Mouse (Mus musculus) heart, embryonic 11.5 days (tissue): ENCODE measurements around the gene Nxf3. TPM values are rescaled to one million over a fixed set of nuclear protein-coding genes. Genes with fewer than 3 reads are reported as not detected.
"Not testable (repeated sequence)": the region's sequence is repeated elsewhere in the genome, so short reads cannot be mapped to it uniquely, and the experiment has no call there.

Source experiments
- ATAC-seq: fragments of 200-750 bp; cut with Nextera tagmentation; replicated peaks from 2 replicates; pipeline ENCODE4 v1.8.0; 2017; ENCODE audit warnings: moderate library complexity; ENCODE audit not compliant: insufficient number of reproducible peaks, low FRiP score, low TSS enrichment
- H3K27ac ChIP-seq: fragments of 300-500 bp; sonication (generic); 2 replicates; pipeline ENCODE4 v1.5.1; 2014; ENCODE audit warnings: mild to moderate bottlenecking, low read depth, low read length
- H3K27me3 ChIP-seq: fragments of 300-500 bp; sonication (generic); 2 replicates; pipeline ENCODE4 v1.6.1; 2014; ENCODE audit warnings: mild to moderate bottlenecking, low read length, mixed read lengths; ENCODE audit not compliant: control insufficient read depth, insufficient read depth
- H3K36me3 ChIP-seq: fragments of 300-500 bp; sonication (generic); 2 replicates; pipeline ENCODE4 v1.6.1; 2014; ENCODE audit warnings: mild to moderate bottlenecking, low read length, moderate library complexity, mixed read lengths; ENCODE audit not compliant: control insufficient read depth, insufficient read depth
- H3K4me1 ChIP-seq: fragments of 300-500 bp; sonication (generic); 2 replicates; pipeline ENCODE4 v1.6.1; 2014; ENCODE audit warnings: low read length; ENCODE audit not compliant: control insufficient read depth, insufficient read depth
- H3K4me2 ChIP-seq: fragments of 300-500 bp; sonication (generic); 2 replicates; pipeline ENCODE4 v1.6.1; 2014; ENCODE audit warnings: mild to moderate bottlenecking, moderate library complexity
- H3K4me3 ChIP-seq: fragments of 300-500 bp; sonication (generic); 2 replicates; pipeline ENCODE4 v1.5.1; 2014; ENCODE audit warnings: low read depth, low read length
- H3K9ac ChIP-seq: fragments of 300-500 bp; sonication (generic); 2 replicates; pipeline ENCODE4 v1.6.1; 2014; ENCODE audit warnings: mild to moderate bottlenecking, low read depth, low read length, moderate library complexity
- H3K9me3 ChIP-seq: fragments of 300-500 bp; sonication (generic); replicated peaks from 2 replicates; pipeline ENCODE4 v1.6.1; 2016; ENCODE audit warnings: low read length; ENCODE audit not compliant: control insufficient read depth
- WGBS: fragments of 180-500 bp; shearing (Covaris S2); extraction: QIAGEN DNeasy Blood & Tissue Kit; methylation state at CpG from one replicate; pipeline ENCODE4 v1.1.7; 2014; ENCODE audit not compliant: insufficient replicate concordance; 5-methylcytosine and 5-hydroxymethylcytosine counted together
- polyA plus RNA-seq: library from polyadenylated mRNA; unstranded; fragments of >200 nt; fragmentation: Nextera tagmentation; extraction: Ambion mirVana; gene quantifications from 2 replicates; pipeline ENCODE4 v1.2.1, GENCODE M21; 2014

Nxf3 gene
- polyA plus RNA-seq, 1 experiment from 2014 or later: 0.53 TPM

DNA sequence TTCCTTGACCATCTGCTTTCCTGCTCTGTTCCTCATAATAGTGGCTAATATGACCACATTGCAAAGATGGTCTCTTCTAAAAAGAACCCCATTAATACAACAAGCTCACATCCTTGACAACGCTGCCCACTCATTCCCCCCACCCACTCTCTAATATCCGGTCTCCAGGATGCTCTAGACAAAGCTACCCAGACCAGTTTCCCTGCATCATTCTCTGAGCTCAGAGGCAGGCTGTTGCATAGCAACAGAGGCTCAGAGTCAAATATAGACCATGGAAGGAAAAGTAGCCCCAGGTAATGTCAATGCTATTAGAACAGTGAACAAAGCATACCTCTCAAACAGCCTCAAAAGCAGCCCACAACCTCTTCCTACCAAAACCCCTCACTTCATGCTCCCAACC lies 9.4 kb upstream of the Nxf3 start:
- Histone ChIP-seq H3K9me3 (no peaks in the 10 kb centered on the region), H3K9ac (no peak overlapping the region), H3K27me3 (no peaks in the 10 kb centered on the region), H3K36me3 (no peaks in the 10 kb centered on the region), H3K27ac (no peak overlapping the region), H3K4me1 (no peaks in the 10 kb centered on the region), H3K4me2 (no peak overlapping the region), H3K4me3 (no peak overlapping the region)
- no peak for ATAC-seq
- 69% methylated on average over 2 of the region's 2 CpGs for WGBS

- H3K4me3 ChIP-seq: no peak overlapping the region
- no peaks in the 10 kb centered on the region for H3K9me3 ChIP-seq
- no peak overlapping the region for H3K9ac ChIP-seq
- H3K27ac ChIP-seq: no peak overlapping the region
- H3K4me2 ChIP-seq: no peak overlapping the region
- H3K27me3 ChIP-seq: no peaks in the 10 kb centered on the region
- no peaks in the 10 kb centered on the region for H3K4me1 ChIP-seq
- WGBS: 38% methylated on average over 2 of the region's 2 CpGs
- H3K36me3 ChIP-seq: no peaks in the 10 kb centered on the region
- no peak for ATAC-seq
Measured at GRCm38 (mm10) chrX:136092497-136093279, 7.6 kb upstream of the Nxf3 start.

DNA sequence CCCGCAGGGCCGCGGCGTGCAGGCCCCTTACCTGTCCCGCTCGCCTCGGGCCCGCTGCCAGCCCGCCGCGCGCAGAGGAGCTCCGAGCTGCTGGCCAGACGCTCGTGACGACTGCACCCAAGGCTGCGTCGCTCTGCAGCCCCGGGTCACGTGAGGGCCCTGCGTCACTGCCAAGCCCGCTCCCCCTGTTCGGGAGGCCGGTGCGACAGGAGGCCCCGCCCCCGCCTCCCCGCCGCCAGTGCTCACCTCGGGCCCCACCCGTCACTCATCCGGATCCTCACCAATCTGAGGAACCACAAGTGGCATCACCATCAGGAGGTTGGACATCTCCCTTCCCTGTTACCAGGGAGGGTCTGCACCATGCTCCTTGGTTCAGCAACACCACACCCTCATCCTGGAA lies 17.0 kb downstream of the Nxf3 start, which contains the start of gene Bex2:
Gene Bex2 (minus strand): TSS at position 217 of the 400 bp plus-strand sequence.
- not testable (repeated sequence) for H3K9ac ChIP-seq, H3K36me3 ChIP-seq, H3K4me1 ChIP-seq, H3K27me3 ChIP-seq, H3K27ac ChIP-seq, H3K9me3 ChIP-seq
- H3K4me3 ChIP-seq: peak within 1 kb of the TSS; percentile 32
- peak within 1 kb of the TSS; percentile 59 for H3K4me2 ChIP-seq
- no CpG with 5 or more reads among the region's 32 CpGs for WGBS
- ATAC-seq: peak; percentile 95

GRCm38 (mm10) chrX:136067201-136067991 lies 17.7 kb downstream of the Nxf3 start:
- not testable (repeated sequence) for H3K27ac ChIP-seq, H3K27me3 ChIP-seq, H3K36me3 ChIP-seq, ATAC-seq, H3K4me1 ChIP-seq, H3K9me3 ChIP-seq, H3K9ac ChIP-seq
- Histone ChIP-seq H3K4me3 (peak overlapping the region; percentile 32), H3K4me2 (peak overlapping the region; percentile 59)
- 12% methylated on average over 11 of the region's 48 CpGs for WGBS

GRCm38 (mm10) chrX:136060698-136061097 lies 24.4 kb downstream of the Nxf3 start:
- no peak for ATAC-seq
- Histone ChIP-seq H3K36me3 (no peaks in the 10 kb centered on the region), H3K4me1 (no peaks in the 10 kb centered on the region), H3K4me3 (no peak overlapping the region), H3K9me3 (no peaks in the 10 kb centered on the region), H3K4me2 (no peak overlapping the region), H3K27me3 (no peaks in the 10 kb centered on the region), H3K9ac (no peak overlapping the region), H3K27ac (no peak overlapping the region)
- 75% methylated on average over 1 of the region's 1 CpGs for WGBS

GRCm38 (mm10) chrX:136051219-136051618 lies 33.8 kb downstream of the Nxf3 start:
- ATAC-seq: no peak
- Histone ChIP-seq H3K9me3 (no peaks in the 10 kb centered on the region), H3K9ac (no peak overlapping the region), H3K4me1 (no peaks in the 10 kb centered on the region), H3K27me3 (no peaks in the 10 kb centered on the region), H3K27ac (no peak overlapping the region), H3K4me2 (no peak overlapping the region), H3K4me3 (no peak overlapping the region), H3K36me3 (no peaks in the 10 kb centered on the region)
- 66% methylated on average over 2 of the region's 2 CpGs for WGBS

- H3K4me1 ChIP-seq: no peaks in the 10 kb centered on the region
- 19% methylated on average over 5 of the region's 5 CpGs for WGBS
- no peaks in the 10 kb centered on the region for H3K36me3 ChIP-seq
- no peak overlapping the region for H3K27ac ChIP-seq
- no peak overlapping the region for H3K4me3 ChIP-seq
- H3K4me2 ChIP-seq: no peak overlapping the region
- H3K27me3 ChIP-seq: no peaks in the 10 kb centered on the region
- H3K9me3 ChIP-seq: no peaks in the 10 kb centered on the region
- ATAC-seq: no peak
- no peak overlapping the region for H3K9ac ChIP-seq
Measured at GRCm38 (mm10) chrX:136047528-136047927, 37.5 kb downstream of the Nxf3 start.

DNA sequence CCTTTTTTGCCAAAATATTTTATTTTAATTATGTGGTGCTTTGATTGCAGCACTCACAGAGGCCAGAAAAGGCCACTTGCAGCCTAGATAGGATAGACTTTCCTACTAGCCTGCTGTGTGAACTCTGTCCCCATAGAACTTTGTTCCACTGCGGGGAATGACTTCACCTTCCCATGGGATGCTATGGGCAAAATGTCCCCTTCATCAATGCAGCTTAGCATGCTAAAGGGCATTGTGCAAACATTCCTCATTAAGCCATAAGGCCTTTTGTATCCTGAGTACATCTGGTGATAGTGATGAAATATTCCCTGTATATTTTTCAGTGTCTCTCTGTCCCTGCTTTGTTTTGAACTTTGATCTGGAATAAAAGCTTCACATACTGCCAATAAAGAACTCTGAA lies 41.3 kb downstream of the Nxf3 start:
- Histone ChIP-seq H3K27me3 (no peaks in the 10 kb centered on the region), H3K27ac (no peak overlapping the region), H3K36me3 (no peaks in the 10 kb centered on the region), H3K9ac (no peak overlapping the region), H3K9me3 (no peaks in the 10 kb centered on the region), H3K4me1 (no peaks in the 10 kb centered on the region), H3K4me2 (no peak overlapping the region), H3K4me3 (no peak overlapping the region)
- ATAC-seq: no peak
- WGBS: 76% methylated on average over 1 of the region's 1 CpGs
